Mouse (Mus musculus): ENCODE measurements around the gene Neu3. TPM values are rescaled to one million over a fixed set of nuclear protein-coding genes. Genes with fewer than 3 reads are reported as not detected.

Neu3 gene
- total and polyA plus RNA-seq, 3 experiments = 8.5 to 11.5 (median 11.0) TPM

- no peaks in the 10 kb centered on the region for H3K36me3 ChIP-seq (replicated peaks in 1 of 2; ENCODE audit: control insufficient read depth in 1 of 2, insufficient read depth in 1 of 2, low read length in 1 of 2)
- H3K27ac ChIP-seq (ENCODE audit: insufficient read depth, low read depth) = no peak overlapping the region
- DNase-seq (ENCODE audit: extremely low read depth) = no peak
- no peaks in the 10 kb centered on the region for H3K27me3 ChIP-seq (replicated peaks)
- dilution Hi-C loops (cut with MboI; ENCODE audit: extremely low pct_ligation_motif_present, extremely low pct_unique_long_range_greater_than_20kb, low sequenced_read_pairs) = no loop called here
- in situ Hi-C loops (cut with MboI; ENCODE audit: low pct_ligation_motif_present, low pct_unique_long_range_greater_than_20kb, low sequenced_read_pairs) = loop anchor here (5.0 kb wide), 1 partner anchor 69 kb away; the partner anchor contains the start of gene Slco2b1
- TF ChIP-seq CHD2 (IDR thresholded peaks at IDR 0.05; ENCODE audit: low read length) = no peak
- no peak for TF ChIP-seq MAFK (IDR thresholded peaks at IDR 0.05; ENCODE audit: insufficient replicate concordance, low read length)
- TF ChIP-seq PAX5 (IDR thresholded peaks at IDR 0.05; ENCODE audit: low read length) = no peak
- TF ChIP-seq NELFE (IDR thresholded peaks at IDR 0.05; ENCODE audit: low read depth, low read length) = no peak
- TF ChIP-seq JUN (IDR thresholded peaks at IDR 0.05; ENCODE audit: insufficient read depth, low read depth, low read length) = no peak
- no peak for TF ChIP-seq RCOR1 (conservative IDR thresholded peaks at IDR 0.05; ENCODE audit: low read depth, low read length)
- no peak for TF ChIP-seq MAZ (IDR thresholded peaks at IDR 0.05; ENCODE audit: low read depth, low read length)
- TF ChIP-seq POLR2A (IDR thresholded peaks at IDR 0.05; ENCODE audit: low read depth, low read length) = no peak
- TF ChIP-seq USF1 (IDR thresholded peaks at IDR 0.05; ENCODE audit: low read depth, low read length) = no peak
- no peak for TF ChIP-seq POLR2AphosphoS2 (IDR thresholded peaks at IDR 0.05; ENCODE audit: low read depth, low read length)
- TF ChIP-seq NRF1 (IDR thresholded peaks at IDR 0.05; ENCODE audit: low read depth, low read length) = no peak
- TF ChIP-seq SIN3A (IDR thresholded peaks at IDR 0.05; ENCODE audit: low read length) = no peak
- TF ChIP-seq MEF2A (IDR thresholded peaks at IDR 0.05; ENCODE audit: borderline replicate concordance, low read depth, low read length) = no peak
- TF ChIP-seq HCFC1 (IDR thresholded peaks at IDR 0.05; ENCODE audit: low read depth, low read length) = no peak
- TF ChIP-seq MYC (IDR thresholded peaks at IDR 0.05; ENCODE audit: low read depth, low read length) = no peak
- TF ChIP-seq TBP (conservative IDR thresholded peaks at IDR 0.05; ENCODE audit: low read depth, low read length) = no peak
- no peak for TF ChIP-seq ETS1 (conservative IDR thresholded peaks at IDR 0.05; ENCODE audit: low read depth, low read length)
- TF ChIP-seq ELF1 (IDR thresholded peaks at IDR 0.05; ENCODE audit: low read depth, low read length) = no peak
- H3K4me1 ChIP-seq (ENCODE audit: control insufficient read depth in 1 of 2, insufficient read depth in 2 of 2) = peaks cover 6 to 24% of the 10 kb centered on the region in 2 experiments; a peak in 2 of 4 replicates
- H3K4me3 ChIP-seq (replicated peaks in 1 of 3; ENCODE audit: low read depth in 2 of 3, low read length in 2 of 3, poor library complexity in 1 of 3) = no peak overlapping the region
- H3K79me2 ChIP-seq (replicated peaks; ENCODE audit: control insufficient read depth, extremely low read depth, insufficient read depth, poor library complexity, severe bottlenecking) = no peaks in the 10 kb centered on the region
- H3K9me3 ChIP-seq (replicated peaks; ENCODE audit: low read length) = no peaks in the 10 kb centered on the region
- H3K4me2 ChIP-seq (ENCODE audit: insufficient read depth, low read depth, poor library complexity, severe bottlenecking) = no peak overlapping the region
- no peak overlapping the region for H3K9ac ChIP-seq (ENCODE audit: insufficient read depth, low read depth)
These were observed 46.8 kb downstream of the Neu3 start for GRCm38 (mm10) chr7:99781385-99781784.

- Histone ChIP-seq H3K9me3 (replicated peaks; ENCODE audit: low read length) (peaks cover 28% of the 10 kb centered on the region), H3K4me3 (replicated peaks in 1 of 3; ENCODE audit: low read depth in 2 of 3, low read length in 2 of 3, poor library complexity in 1 of 3) (no peak within 1 kb of the TSS), H3K9ac (ENCODE audit: insufficient read depth, low read depth) (no peak within 1 kb of the TSS), H3K4me1 (ENCODE audit: control insufficient read depth in 1 of 2, insufficient read depth in 2 of 2) (no peaks in the 10 kb centered on the region), H3K79me2 (replicated peaks; ENCODE audit: control insufficient read depth, extremely low read depth, insufficient read depth, poor library complexity, severe bottlenecking) (no peaks in the 10 kb centered on the region), H3K36me3 (replicated peaks in 1 of 2; ENCODE audit: control insufficient read depth in 1 of 2, insufficient read depth in 1 of 2, low read length in 1 of 2) (no peaks in the 10 kb centered on the region), H3K4me2 (ENCODE audit: insufficient read depth, low read depth, poor library complexity, severe bottlenecking) (no peak within 1 kb of the TSS), H3K27ac (ENCODE audit: insufficient read depth, low read depth) (no peak within 1 kb of the TSS), H3K27me3 (replicated peaks) (no peaks in the 10 kb centered on the region)
- dilution Hi-C loops (cut with MboI; ENCODE audit: extremely low pct_ligation_motif_present, extremely low pct_unique_long_range_greater_than_20kb, low sequenced_read_pairs) (no loop called here), in situ Hi-C loops (cut with MboI; ENCODE audit: low pct_ligation_motif_present, low pct_unique_long_range_greater_than_20kb, low sequenced_read_pairs) (no loop called here)
- no peak for TF ChIP-seq MAX (IDR thresholded peaks at IDR 0.05; ENCODE audit: low read length)
- no peak for TF ChIP-seq ZC3H11A (IDR thresholded peaks at IDR 0.05; ENCODE audit: low read depth, low read length)
- no peak for TF ChIP-seq NRF1 (IDR thresholded peaks at IDR 0.05; ENCODE audit: low read depth, low read length)
- no peak for TF ChIP-seq POLR2A (IDR thresholded peaks at IDR 0.05; ENCODE audit: low read depth, low read length)
- no peak for TF ChIP-seq TBP (conservative IDR thresholded peaks at IDR 0.05; ENCODE audit: low read depth, low read length)
- no peak for TF ChIP-seq BHLHE40 (IDR thresholded peaks at IDR 0.05; ENCODE audit: low read depth, low read length)
- no peak for TF ChIP-seq ZKSCAN1 (IDR thresholded peaks at IDR 0.05; ENCODE audit: borderline replicate concordance, low read depth, low read length)
- TF ChIP-seq JUND (conservative IDR thresholded peaks at IDR 0.05; ENCODE audit: low read depth, low read length) = no peak
- no peak for TF ChIP-seq EP300 (IDR thresholded peaks at IDR 0.05; ENCODE audit: low read length)
- no peak for TF ChIP-seq ETS1 (conservative IDR thresholded peaks at IDR 0.05; ENCODE audit: low read depth, low read length)
- no peak for TF ChIP-seq E2F4 (IDR thresholded peaks at IDR 0.05; ENCODE audit: insufficient replicate concordance, low read depth, low read length)
- no peak for TF ChIP-seq CTCF (conservative IDR thresholded peaks at IDR 0.05 in 1 of 2, IDR thresholded peaks at IDR 0.05 in 1 of 2; ENCODE audit: low read depth in 2 of 2, low read length in 2 of 2)
- no peak for TF ChIP-seq HCFC1 (IDR thresholded peaks at IDR 0.05; ENCODE audit: low read depth, low read length)
- no peak for TF ChIP-seq MYC (IDR thresholded peaks at IDR 0.05; ENCODE audit: low read depth, low read length)
- no peak for TF ChIP-seq ELF1 (IDR thresholded peaks at IDR 0.05; ENCODE audit: low read depth, low read length)
- TF ChIP-seq KAT2A (IDR thresholded peaks at IDR 0.05; ENCODE audit: insufficient replicate concordance, low read length) = no peak
- no peak for TF ChIP-seq ZMIZ1 (IDR thresholded peaks at IDR 0.05; ENCODE audit: low read depth, low read length)
- TF ChIP-seq JUN (IDR thresholded peaks at IDR 0.05; ENCODE audit: insufficient read depth, low read depth, low read length) = no peak
- DNase-seq (ENCODE audit: extremely low read depth) = no peak
These were observed 65.0 kb downstream of the Neu3 start, which contains the start of gene Olfr521 for GRCm38 (mm10) chr7:99763207-99763606. Gene Olfr521, plus strand, starts transcription at chr7:99763507.

Measured in CH12.LX (cell line).